Mouse (Mus musculus) erythroid progenitor cell, adult 5-6 weeks (primary cell): ENCODE measurements around the gene Gm3727. TPM values are rescaled to one million over a fixed set of nuclear protein-coding genes. Genes with fewer than 3 reads are reported as not detected.
"Not testable (repeated sequence)": the region's sequence is repeated elsewhere in the genome, so short reads cannot be mapped to it uniquely, and the experiment has no call there.

Source experiments
- ATAC-seq: replicated peaks from 2 replicates; pipeline ENCODE4 v1.8.0; 2016; ENCODE audit warnings: moderate number of reproducible peaks, mild to moderate bottlenecking, moderate TSS enrichment, inconsistent platforms; ENCODE audit not compliant: poor library complexity, low FRiP score, severe bottlenecking
- total RNA-seq, 2 experiments: library from RNA; stranded (forward) in 1 of 2; stranded (reverse) in 1 of 2; fragments of 150-400 nt in 1 of 2; fragments of 186-747, 209-891 nt in 1 of 2; gene quantifications; 2 replicates each; pipeline versions ENCODE4 v1.2.3 to v1.2.4; 2015 to 2017; ENCODE audit warnings: low replicate concordance in 2 of 2

Gene Gm3727
- not detected in 2 replicates for total RNA-seq (2015; ENCODE audit: low replicate concordance)
- total RNA-seq (2017; ENCODE audit: low replicate concordance): not detected in 2 replicates

DNA sequence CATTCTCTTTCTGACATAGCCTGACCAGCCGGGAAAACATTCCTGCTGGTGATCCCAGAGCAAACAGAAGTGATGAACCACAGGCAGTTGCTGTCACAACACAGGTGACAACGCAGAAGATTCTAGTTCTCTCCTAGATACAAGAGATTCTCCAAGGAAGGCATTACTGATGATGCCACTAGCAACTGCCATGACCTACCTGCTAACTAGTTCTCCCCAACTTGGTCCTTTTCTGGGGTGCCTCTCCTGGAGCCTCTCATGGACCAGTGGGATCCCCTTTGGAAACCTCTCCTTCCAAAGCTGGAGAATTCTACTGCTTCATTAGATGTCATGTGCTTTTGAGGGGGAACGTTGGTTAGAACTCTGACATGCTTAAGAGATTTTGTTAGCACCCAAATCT, at the start of gene Gm3727:
Gm3727 (minus strand) TSS at position 101 of the 400 bp plus-strand sequence.
- not testable (repeated sequence) for ATAC-seq

DNA sequence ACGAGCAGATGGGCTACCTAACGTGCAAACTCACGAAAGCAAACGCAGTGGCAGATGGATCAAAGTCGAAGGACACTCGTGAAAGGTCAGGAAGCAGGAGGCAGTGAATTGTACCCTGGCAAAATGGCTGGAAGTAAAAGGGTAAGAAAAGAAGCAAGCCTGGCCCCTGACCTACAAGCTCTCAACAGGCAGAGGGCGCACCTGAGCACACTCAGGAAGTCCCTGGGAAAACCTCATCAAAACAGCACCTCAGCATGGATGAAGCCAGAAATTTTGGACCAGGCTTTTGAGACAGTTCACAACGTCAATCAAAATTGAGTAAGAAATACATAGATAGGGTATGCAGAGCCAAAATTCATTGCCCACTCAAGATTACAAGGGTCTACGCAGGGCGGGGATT, 21.0 kb downstream of the Gm3727 start:
- ATAC-seq: not testable (repeated sequence)

Other genes starting within 250 kb of the Gm3727 start
- not detected in 2 replicates for gene Gm10406, start 237.3 kb downstream of the Gm3727 start, total RNA-seq (2015; ENCODE audit: low replicate concordance)
- gene Gm10406, start 237.3 kb downstream of the Gm3727 start, total RNA-seq (2017; ENCODE audit: low replicate concordance): not detected in 2 replicates
- gene Gm3685, start 219.7 kb downstream of the Gm3727 start, total RNA-seq (2015; ENCODE audit: low replicate concordance): not detected in 2 replicates
- not detected in 2 replicates for gene Gm3685, start 219.7 kb downstream of the Gm3727 start, total RNA-seq (2017; ENCODE audit: low replicate concordance)
- gene Gm3696, start 164.1 kb downstream of the Gm3727 start, total RNA-seq (2015; ENCODE audit: low replicate concordance): not detected in 2 replicates
- gene Gm3696, start 164.1 kb downstream of the Gm3727 start, total RNA-seq (2017; ENCODE audit: low replicate concordance): not detected in 2 replicates
- gene Gm6676, start 139.3 kb downstream of the Gm3727 start, total RNA-seq (2015; ENCODE audit: low replicate concordance): not detected in 2 replicates
- not detected in 2 replicates for gene Gm6676, start 139.3 kb downstream of the Gm3727 start, total RNA-seq (2017; ENCODE audit: low replicate concordance)
- gene Gm3512, start 90.2 kb downstream of the Gm3727 start, total RNA-seq (2015; ENCODE audit: low replicate concordance): not detected in 2 replicates
- gene Gm3512, start 90.2 kb downstream of the Gm3727 start, total RNA-seq (2017; ENCODE audit: low replicate concordance): 1.2 TPM in 1 of 2 replicates, not detected in the other
- not detected in 2 replicates for gene Gm16434, start 70.2 kb downstream of the Gm3727 start, total RNA-seq (2015; ENCODE audit: low replicate concordance)
- gene Gm16434, start 70.2 kb downstream of the Gm3727 start, total RNA-seq (2017; ENCODE audit: low replicate concordance): not detected in 2 replicates
- gene Gm3739, start 50.3 kb upstream of the Gm3727 start, total RNA-seq (2015; ENCODE audit: low replicate concordance): 3.6 TPM in 1 of 2 replicates, not detected in the other
- not detected in 2 replicates for gene Gm3739, start 50.3 kb upstream of the Gm3727 start, total RNA-seq (2017; ENCODE audit: low replicate concordance)
- gene Gm5797, start 67.7 kb upstream of the Gm3727 start, total RNA-seq (2015; ENCODE audit: low replicate concordance): not detected in 2 replicates
- not detected in 2 replicates for gene Gm5797, start 67.7 kb upstream of the Gm3727 start, total RNA-seq (2017; ENCODE audit: low replicate concordance)
- not detected in 2 replicates for gene Gm8374, start 100.4 kb upstream of the Gm3727 start, total RNA-seq (2015; ENCODE audit: low replicate concordance)
- gene Gm8374, start 100.4 kb upstream of the Gm3727 start, total RNA-seq (2017; ENCODE audit: low replicate concordance): not detected in 2 replicates
- gene Gm3755, start 186.2 kb upstream of the Gm3727 start, total RNA-seq (2015; ENCODE audit: low replicate concordance): not detected in 2 replicates
- gene Gm3755, start 186.2 kb upstream of the Gm3727 start, total RNA-seq (2017; ENCODE audit: low replicate concordance): not detected in 2 replicates
- not detected in 2 replicates for gene Gm3752, start 219.0 kb upstream of the Gm3727 start, total RNA-seq (2015; ENCODE audit: low replicate concordance)
- gene Gm3752, start 219.0 kb upstream of the Gm3727 start, total RNA-seq (2017; ENCODE audit: low replicate concordance): 0.08 TPM in 1 of 2 replicates, not detected in the other